Mouse (Mus musculus): ENCODE data around the gene Smtnl2. TPM values are rescaled to one million over a fixed set of nuclear protein-coding genes. Genes with fewer than 3 reads are reported as not detected.

Gene Smtnl2
- 0.01 TPM in 1 of 2 replicates, not detected in the other for polyA plus RNA-seq (2012)

- no peaks in the 10 kb centered on the region for H3K9me3 ChIP-seq (ENCODE audit: control insufficient read depth, low read length)
Measured at GRCm38 (mm10) chr11:72411093-72411921, at the start of gene Smtnl2. Smtnl2 (minus strand) TSS chr11:72411713.

DNA sequence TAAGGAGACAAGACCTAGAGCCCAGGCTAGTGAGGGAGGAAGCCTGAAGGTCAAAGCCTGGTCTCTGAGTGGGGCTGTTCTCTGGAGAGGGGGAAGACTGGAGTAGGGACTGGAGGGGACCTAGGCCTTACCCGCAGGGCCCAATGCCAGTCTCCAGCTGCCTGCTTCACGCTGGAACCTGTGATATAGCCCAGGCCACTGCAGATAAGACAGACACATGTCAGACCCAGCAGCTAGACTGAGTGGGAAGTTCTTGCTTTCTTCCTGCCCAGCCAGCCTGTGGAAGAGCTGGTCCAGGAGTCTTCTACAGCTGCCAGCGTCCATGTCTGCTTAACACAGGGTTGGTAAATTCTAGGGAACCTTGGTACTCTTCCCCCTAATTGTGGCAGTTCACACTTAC, 47.0 kb upstream of the Smtnl2 start:
- no peak for TF ChIP-seq TAL1 (IDR thresholded peaks at IDR 0.05; ENCODE audit: low read length)
- no peak for TF ChIP-seq GATA1 (IDR thresholded peaks at IDR 0.05; ENCODE audit: low read length)
- peaks cover 25% of the 10 kb centered on the region; the same call in 1 of the 2 replicates for H3K36me3 ChIP-seq (ENCODE audit: control insufficient read depth)
- H3K4me1 ChIP-seq (ENCODE audit: control insufficient read depth): peaks cover 22% of the 10 kb centered on the region
- H3K9me3 ChIP-seq (ENCODE audit: control insufficient read depth, low read length): no peaks in the 10 kb centered on the region
- no peak overlapping the region for H3K4me3 ChIP-seq (replicated peaks)
- no peaks in the 10 kb centered on the region for H3K27me3 ChIP-seq (ENCODE audit: control insufficient read depth)

More at GRCm38 (mm10) chr11:72411093-72411921, at the start of gene Smtnl2:
- Histone ChIP-seq H3K36me3 (ENCODE audit: control insufficient read depth) (no peaks in the 10 kb centered on the region), H3K27me3 (ENCODE audit: control insufficient read depth) (peaks cover 26% of the 10 kb centered on the region), H3K4me1 (ENCODE audit: control insufficient read depth) (peaks cover 62% of the 10 kb centered on the region), H3K4me3 (replicated peaks) (peak within 1 kb of the TSS; percentile 61)
- TF ChIP-seq TAL1 (IDR thresholded peaks at IDR 0.05; ENCODE audit: low read length) (no peak), GATA1 (IDR thresholded peaks at IDR 0.05; ENCODE audit: low read length) (no peak)

DNA sequence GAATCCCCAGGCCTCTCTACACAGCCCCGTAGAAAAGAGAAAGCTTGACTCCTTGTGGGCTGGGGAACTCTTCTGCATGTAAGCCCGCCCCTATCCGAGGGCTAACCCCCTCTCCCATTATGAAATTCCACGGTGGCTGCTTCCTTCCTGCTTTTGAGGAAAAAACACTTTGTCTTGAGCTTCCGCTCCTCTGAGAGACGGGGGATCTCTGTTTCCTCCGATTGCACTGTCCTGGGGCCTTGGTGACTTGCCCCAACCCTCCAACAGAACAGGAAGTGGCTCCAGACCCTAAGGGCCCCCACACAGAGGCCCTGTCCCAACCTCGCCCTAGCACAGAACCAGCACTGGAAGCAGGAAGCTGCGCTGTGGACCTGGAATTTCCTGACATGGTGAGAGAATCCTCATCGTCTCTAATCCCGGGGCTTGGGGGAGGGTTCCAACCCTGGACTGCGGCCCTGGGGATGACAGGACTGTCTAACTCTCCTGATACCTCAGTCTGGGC, 46.5 kb upstream of the Smtnl2 start:
- peaks cover 22% of the 10 kb centered on the region for H3K4me1 ChIP-seq (ENCODE audit: control insufficient read depth)
- no peak for TF ChIP-seq TAL1 (IDR thresholded peaks at IDR 0.05; ENCODE audit: low read length)
- TF ChIP-seq GATA1 (IDR thresholded peaks at IDR 0.05; ENCODE audit: low read length): no peak
- no peaks in the 10 kb centered on the region for H3K9me3 ChIP-seq (ENCODE audit: control insufficient read depth, low read length)
- H3K27me3 ChIP-seq (ENCODE audit: control insufficient read depth): no peaks in the 10 kb centered on the region
- peaks cover 29% of the 10 kb centered on the region for H3K36me3 ChIP-seq (ENCODE audit: control insufficient read depth)
- no peak overlapping the region for H3K4me3 ChIP-seq (replicated peaks)

DNA sequence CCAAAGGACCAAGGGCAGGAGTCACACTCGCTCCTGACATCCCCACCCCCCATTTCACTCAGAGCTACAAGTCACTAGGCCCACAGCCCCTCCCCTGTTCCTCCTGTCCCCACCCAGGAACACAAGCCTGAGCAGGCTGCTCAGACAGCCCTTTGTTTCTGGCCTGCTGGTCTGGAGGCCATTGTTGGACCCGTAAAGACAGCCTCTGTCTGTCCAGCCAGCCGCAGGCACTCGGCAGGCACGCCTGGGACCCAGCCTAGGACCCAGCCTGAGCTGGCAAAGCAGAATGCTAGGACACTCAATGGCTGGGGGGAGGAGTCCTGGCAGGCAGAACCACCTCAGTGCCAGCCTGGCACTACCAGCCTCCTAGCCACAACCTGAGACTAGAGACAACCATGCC, 44.2 kb upstream of the Smtnl2 start:
- Histone ChIP-seq H3K4me1 (ENCODE audit: control insufficient read depth) (peaks cover 22% of the 10 kb centered on the region), H3K9me3 (ENCODE audit: control insufficient read depth, low read length) (no peaks in the 10 kb centered on the region), H3K36me3 (ENCODE audit: control insufficient read depth) (peaks cover 53% of the 10 kb centered on the region), H3K4me3 (replicated peaks) (no peak overlapping the region), H3K27me3 (ENCODE audit: control insufficient read depth) (no peaks in the 10 kb centered on the region)
- TF ChIP-seq GATA1 (IDR thresholded peaks at IDR 0.05; ENCODE audit: low read length): no peak
- no peak for TF ChIP-seq TAL1 (IDR thresholded peaks at IDR 0.05; ENCODE audit: low read length)

DNA sequence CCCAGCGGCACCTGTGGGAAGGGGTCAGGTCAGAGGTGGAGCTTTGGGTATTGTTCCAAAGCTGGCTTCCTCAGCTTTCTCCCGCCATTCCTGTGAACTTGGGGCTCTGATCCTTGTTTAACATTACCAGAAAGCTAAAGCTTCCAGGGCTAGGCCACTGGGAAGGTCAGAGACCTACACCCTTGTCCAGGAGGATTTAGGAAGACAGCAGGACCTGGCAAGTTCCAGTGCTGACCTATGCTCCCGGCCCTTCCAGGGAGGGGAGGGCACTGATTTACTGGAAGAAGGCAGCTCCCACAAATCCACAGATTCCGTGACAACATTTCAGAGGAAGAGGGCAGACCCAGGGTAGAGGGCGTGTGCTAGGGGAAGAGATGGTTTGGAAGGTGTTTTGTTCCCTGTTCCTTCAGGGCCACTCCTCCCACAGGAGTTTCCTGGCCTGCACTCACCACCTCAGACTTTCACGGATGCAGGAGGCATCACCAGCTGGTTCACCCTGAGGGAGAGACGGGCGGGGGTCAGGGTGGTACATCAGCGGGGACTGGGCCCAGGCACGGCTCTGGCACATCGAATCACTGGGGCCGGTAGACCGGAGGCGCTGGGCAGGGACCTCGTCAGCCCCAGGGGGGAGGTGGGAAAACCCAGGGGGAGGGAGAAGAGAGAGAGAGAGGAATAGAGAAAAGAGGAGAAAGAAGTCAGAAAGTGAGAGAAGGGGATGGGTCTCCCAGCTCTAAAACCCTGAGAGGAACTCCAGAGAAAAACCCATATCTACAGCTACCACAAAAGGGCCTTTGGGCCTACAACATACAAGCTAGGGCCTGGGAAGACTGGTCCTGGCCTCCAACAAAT, 41.8 kb upstream of the Smtnl2 start:
- Histone ChIP-seq H3K4me3 (replicated peaks) (no peak overlapping the region), H3K27me3 (ENCODE audit: control insufficient read depth) (no peaks in the 10 kb centered on the region), H3K4me1 (ENCODE audit: control insufficient read depth) (peaks cover 11% of the 10 kb centered on the region), H3K9me3 (ENCODE audit: control insufficient read depth, low read length) (no peaks in the 10 kb centered on the region), H3K36me3 (ENCODE audit: control insufficient read depth) (peaks cover 77% of the 10 kb centered on the region)
- TF ChIP-seq TAL1 (IDR thresholded peaks at IDR 0.05; ENCODE audit: low read length) (no peak), GATA1 (IDR thresholded peaks at IDR 0.05; ENCODE audit: low read length) (no peak)

- TF ChIP-seq TAL1 (IDR thresholded peaks at IDR 0.05; ENCODE audit: low read length) (no peak), GATA1 (IDR thresholded peaks at IDR 0.05; ENCODE audit: low read length) (no peak)
- Histone ChIP-seq H3K4me1 (ENCODE audit: control insufficient read depth) (peaks cover 10% of the 10 kb centered on the region), H3K27me3 (ENCODE audit: control insufficient read depth) (no peaks in the 10 kb centered on the region), H3K9me3 (ENCODE audit: control insufficient read depth, low read length) (no peaks in the 10 kb centered on the region), H3K36me3 (ENCODE audit: control insufficient read depth) (peaks cover 83% of the 10 kb centered on the region), H3K4me3 (replicated peaks) (no peak overlapping the region)
Measured at GRCm38 (mm10) chr11:72452140-72452665, 40.7 kb upstream of the Smtnl2 start.

- peaks cover 6% of the 10 kb centered on the region for H3K4me1 ChIP-seq (ENCODE audit: control insufficient read depth)
- H3K36me3 ChIP-seq (ENCODE audit: control insufficient read depth): peaks cover 100% of the 10 kb centered on the region
- H3K4me3 ChIP-seq (replicated peaks): no peak overlapping the region
- H3K27me3 ChIP-seq (ENCODE audit: control insufficient read depth): no peaks in the 10 kb centered on the region
- H3K9me3 ChIP-seq (ENCODE audit: control insufficient read depth, low read length): no peaks in the 10 kb centered on the region
- TF ChIP-seq GATA1 (IDR thresholded peaks at IDR 0.05; ENCODE audit: low read length) (no peak), TAL1 (IDR thresholded peaks at IDR 0.05; ENCODE audit: low read length) (no peak)
Measured at GRCm38 (mm10) chr11:72447475-72447874, 36.0 kb upstream of the Smtnl2 start.

DNA sequence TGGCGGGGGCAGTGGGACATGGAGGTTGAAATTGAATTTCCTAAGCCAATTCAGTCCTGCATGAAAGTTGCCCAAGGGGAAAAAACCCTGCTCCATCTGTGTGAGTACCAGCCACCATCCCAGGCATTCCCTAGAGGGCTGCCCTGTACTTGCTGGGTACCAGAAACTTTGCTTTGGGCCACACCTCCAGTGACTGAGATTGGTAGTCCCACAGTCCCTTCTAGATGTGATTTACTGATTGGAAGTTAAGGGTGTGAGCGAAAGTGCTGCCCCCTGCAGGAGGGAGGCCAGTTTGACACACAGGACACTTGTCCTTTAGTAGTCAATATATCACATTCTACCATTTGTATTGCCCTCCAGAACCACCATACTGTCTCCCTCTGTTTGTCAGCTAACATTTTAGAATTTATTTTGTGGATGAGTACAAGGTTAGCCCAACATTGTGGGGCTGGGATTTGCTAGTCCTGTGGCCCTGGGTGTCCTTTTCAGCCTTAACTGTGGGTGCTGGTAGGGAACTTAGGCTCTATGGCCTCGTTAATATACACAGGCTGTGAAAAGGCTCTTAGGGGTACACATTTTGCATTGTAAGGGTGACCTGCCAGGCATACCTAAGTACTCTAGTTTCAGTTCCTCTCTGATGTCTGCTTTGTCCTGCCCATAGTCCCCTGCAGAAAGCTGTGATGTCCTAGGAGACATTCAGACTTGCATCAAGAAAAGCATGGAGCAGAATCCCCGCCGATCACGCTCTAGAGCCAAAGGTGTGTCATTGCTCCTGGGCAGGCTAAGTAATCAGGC, 35.0 kb upstream of the Smtnl2 start:
- Histone ChIP-seq H3K27me3 (ENCODE audit: control insufficient read depth) (no peaks in the 10 kb centered on the region), H3K36me3 (ENCODE audit: control insufficient read depth) (peaks cover 92% of the 10 kb centered on the region), H3K9me3 (ENCODE audit: control insufficient read depth, low read length) (no peaks in the 10 kb centered on the region), H3K4me3 (replicated peaks) (no peak overlapping the region), H3K4me1 (ENCODE audit: control insufficient read depth) (peaks cover 16% of the 10 kb centered on the region)
- no peak for TF ChIP-seq TAL1 (IDR thresholded peaks at IDR 0.05; ENCODE audit: low read length)
- TF ChIP-seq GATA1 (IDR thresholded peaks at IDR 0.05; ENCODE audit: low read length): no peak

Measured in erythroblast, embryonic 14.5 days (primary cell).